Mouse (Mus musculus): ENCODE results near the gene Vcl. TPM values are rescaled to one million over a fixed set of nuclear protein-coding genes. Genes with fewer than 3 reads are reported as not detected.
A peak's percentile ranks its signal among the peaks of the same experiment; 100 is the strongest.

The Vcl gene
- total RNA-seq, 2 experiments from 2014 or later = 30.5 to 36.1 TPM

DNA sequence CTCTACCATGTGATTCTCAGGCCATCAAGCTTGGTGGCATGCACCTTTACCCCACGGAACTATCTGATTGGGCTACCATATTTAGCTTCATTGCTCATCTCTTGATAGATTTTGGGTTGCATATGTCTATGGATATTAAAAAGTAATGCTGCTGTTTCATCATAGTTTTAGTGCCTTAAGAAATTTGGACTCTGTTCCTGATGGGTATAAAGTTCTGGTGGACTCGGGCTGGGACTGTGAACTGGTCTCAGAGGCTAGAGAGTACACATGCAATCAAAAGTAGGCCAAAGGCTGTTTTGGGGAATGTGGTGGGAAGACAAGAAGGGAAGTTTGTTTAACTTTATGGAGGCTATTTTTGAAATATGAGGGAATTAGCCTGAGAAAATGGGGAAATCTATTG lies 16.1 kb downstream of the Vcl start:
- no peak for DNase-seq

DNA sequence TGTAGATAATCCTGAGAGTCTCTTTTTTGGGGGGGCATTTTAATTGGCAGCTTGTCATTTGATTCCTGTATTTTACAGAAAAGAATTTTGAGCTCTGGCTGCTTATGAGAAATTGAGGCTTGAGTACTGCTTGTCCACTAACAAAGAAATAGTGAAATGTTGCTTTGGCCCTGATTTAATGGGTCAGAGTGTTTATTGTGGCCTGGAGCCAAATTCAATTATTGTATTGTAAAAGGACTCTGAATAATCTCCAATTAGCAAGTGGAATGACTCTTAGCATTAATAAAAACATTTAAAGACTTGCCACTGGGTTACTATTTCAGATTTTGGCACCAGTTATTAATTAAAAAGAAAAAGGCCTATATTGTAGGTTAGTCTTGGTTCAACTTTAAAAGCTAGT lies 26.8 kb downstream of the Vcl start:
- no peak for DNase-seq

DNA sequence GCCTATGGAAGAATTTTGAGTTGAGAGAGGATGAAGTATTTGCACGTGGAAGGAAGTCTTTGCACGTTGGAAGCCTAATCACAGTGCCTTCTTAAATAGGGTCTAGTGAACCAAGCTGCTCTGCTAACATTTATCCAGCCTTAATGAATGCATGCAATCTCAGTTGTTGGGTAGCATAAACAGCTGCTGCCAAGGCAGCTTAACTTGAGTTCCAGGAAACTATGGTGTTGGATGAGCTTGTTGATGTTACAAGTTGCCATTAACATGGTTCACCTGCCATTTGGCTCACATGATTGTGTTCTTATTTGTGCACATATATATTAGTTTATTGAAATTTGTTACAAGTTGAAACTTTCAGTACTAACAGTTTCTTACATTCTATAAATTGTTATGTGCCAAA lies 29.8 kb downstream of the Vcl start:
- no peak for DNase-seq

DNA sequence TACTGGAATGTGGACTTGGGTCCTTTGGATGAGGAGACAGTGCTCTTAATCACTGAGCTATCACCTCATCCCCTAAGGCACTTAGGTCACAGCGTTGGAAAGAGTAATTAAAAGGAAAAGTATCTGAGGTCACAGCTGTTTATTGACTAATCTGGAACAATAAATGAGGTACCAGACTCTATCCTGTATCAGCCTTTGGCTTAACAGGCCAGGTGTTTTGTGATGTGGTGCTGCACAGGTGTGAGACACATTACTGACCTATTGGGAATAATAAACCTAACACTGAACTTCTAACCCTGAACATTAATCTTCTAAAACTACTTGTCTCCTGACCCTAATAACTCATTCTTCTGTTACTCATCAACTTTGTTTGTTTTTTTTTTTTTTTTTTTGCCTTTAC lies 33.3 kb downstream of the Vcl start:
- DNase-seq = no peak

DNA sequence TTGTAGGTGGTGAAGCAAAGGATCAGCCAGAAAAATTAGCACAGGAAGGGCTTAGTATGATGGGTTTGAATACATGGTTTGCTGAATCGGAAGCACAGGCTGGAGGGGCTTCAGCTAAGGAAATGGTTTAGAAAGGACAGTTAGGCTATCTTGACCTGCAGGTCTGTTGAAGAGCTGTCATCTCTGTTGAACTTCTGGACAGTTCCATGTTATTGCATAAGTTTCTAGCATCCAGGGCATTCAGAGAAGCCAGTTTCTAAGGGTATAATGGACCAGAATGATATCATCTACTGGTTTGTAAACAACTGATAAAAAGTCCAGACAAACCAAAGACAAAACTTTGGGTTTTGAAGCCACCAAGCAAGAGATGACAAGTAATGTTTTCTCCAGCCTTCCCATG lies 33.7 kb downstream of the Vcl start:
- DNase-seq = no peak

DNA sequence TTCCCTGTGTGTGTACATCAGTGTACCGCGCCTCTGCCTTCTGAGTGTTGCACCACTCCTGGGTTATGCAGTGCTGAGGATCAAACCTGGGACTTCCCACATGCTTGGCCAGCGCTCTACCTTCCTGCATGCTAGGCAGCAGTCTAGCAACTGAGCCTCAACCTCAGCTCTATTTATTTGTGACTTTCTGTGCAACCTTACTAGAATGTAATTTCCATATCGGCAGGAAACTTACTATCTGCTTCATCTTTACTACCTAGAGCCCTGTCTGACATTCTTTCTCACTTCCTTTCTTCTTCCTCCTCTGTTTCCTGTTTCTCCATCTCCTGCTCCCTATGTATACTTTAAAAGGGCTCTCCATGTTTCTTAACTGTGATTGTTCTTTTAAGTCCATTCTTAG lies 34.7 kb downstream of the Vcl start:
- DNase-seq = no peak

DNA sequence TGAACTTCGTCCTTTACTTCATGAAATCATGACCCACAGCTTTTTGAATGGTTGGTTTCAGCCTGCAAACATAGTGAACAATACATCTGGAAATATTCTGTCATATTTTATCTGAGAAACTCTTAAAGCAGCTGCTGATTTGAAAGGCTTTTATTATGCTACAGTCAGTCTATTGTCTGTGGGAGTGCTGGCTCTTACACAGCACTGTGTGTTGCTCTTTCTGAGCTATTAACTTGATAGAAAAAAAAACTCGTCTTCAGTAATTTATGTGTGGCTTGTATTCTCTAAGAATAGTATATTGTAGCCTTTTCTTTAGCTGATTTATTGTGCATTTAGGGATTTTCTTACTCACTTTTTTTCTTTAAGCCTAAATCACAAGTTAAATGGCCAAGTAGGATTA lies 35.1 kb downstream of the Vcl start:
- DNase-seq = no peak

DNA sequence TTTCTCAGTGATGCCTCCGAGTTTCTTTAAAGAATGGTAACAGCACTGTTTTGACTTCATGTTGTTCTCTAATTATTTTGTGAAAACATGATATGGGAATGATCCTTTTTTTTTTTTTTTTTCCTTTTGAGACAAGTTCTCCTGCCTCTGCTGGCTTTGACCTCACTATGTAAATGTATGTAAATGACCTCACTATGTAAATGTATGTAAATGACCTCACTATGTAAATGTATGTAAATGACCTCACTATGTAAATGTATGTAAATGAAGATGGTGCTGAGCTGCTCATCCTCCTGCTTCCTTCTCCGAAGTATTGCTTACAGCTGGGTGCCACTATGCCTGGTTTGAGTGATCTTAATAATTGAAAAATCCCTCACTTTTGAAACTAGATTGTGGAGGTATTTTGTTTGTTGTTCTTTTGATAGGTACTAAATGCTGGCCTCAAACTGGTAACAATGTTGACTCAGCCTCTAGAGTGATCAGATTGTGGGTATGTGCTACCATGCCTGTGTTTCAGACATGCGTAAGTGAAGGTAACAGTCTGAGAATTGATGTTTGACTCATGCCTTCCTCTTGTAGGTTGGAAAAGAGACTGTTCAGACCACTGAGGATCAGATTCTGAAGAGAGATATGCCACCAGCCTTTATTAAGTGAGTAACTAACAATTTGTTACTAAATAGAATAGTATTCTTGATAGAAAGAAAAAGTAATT lies 37.9 kb downstream of the Vcl start:
- DNase-seq = no peak

DNA sequence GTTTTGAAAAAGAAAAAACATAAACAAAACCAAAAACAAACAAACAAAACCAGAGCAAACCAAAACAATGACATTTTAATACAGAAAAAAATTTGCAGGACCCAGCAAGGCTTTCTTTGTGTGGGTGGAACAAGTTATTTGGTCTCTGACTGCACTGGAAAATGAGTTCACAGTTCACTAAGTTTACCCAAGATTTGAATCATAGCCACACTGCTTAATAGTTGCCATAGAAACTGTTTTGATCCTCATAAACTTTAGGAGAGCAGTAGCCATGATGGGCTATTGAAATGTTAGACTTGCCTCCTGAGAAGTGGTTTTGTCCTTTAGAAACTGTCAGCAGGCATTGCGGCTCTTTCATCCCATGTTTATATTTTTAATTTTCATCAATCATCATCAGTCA lies 39.9 kb downstream of the Vcl start:
- DNase-seq = no peak

DNA sequence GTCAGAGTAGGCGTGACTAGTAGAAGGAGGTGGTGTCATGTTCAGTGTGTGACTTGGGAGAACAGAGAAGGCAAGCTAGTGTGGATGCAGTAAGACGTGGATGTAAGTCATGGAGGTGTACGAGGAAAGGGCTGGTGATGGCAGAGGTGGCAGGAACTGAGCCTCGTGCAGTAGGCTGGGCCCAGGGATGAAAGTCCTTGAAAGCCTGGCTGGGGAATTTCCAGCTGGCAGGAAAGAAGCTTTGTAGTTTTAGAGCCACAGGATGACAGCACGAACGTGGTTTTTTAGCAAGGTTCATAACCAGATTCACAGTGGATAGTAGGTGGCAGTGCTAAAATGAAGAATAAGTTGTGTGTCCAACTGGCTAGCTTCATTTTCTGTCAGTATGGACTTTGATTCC lies 41.2 kb downstream of the Vcl start:
- DNase-seq = no peak

DNA sequence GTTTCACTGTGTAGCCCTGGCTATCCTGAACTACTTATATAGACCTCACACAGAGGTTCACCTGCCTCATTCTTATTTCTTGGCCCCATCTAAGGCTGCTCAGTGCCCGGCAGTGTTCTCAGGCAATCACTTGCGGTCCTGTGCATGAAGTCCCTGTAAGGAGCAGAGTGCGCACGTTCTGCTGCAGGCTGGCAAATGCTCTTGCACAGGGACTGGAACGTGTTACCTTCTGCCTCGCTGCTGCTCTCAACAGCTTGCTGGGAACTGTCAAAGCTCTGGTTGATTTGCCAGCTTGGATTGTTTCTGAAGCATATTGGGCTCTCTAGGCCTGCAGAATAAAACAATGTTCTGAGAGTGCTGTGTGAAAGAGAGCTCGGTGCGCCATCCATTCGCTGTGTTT lies 41.7 kb downstream of the Vcl start:
- DNase-seq = peak; percentile 65 to 66

DNA sequence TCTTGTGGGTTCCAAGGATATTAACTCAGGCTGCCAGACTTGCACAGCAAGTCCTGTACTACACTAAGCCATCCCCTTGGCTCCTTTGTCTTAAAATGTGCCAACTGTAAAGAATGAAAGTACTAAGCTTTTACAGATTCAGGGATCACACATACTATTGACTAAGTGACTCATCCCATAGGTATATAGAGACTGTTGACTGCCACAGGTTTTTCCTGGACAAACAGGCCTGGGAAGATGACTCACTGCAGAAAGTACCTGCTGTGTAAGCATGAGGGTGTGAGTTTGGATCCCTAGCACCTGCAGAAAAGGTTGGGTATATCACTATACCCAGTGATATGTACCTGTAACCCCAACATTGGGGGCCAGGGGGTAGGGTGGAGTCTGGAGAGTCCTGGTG lies 44.6 kb downstream of the Vcl start:
- no peak for DNase-seq

DNA sequence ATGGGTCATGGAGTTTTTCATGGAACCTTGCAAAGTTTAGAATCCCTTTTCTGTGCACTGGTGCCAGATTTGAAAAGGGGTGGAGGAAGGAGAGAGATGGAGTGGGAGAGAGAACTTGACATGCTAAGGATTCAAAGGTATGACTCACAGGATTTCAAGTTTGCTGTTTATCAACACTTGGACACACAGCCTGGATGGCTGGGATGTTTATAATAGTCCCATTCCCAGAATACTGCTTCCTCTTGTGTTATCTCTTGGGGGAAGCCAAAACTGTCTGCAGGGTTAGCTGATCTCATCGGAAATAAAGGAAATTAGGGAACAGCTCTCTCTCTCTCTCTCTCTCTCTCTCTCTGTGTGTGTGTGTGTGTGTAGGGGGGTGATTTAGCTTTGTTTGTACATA lies 47.5 kb downstream of the Vcl start:
- DNase-seq = no peak

DNA sequence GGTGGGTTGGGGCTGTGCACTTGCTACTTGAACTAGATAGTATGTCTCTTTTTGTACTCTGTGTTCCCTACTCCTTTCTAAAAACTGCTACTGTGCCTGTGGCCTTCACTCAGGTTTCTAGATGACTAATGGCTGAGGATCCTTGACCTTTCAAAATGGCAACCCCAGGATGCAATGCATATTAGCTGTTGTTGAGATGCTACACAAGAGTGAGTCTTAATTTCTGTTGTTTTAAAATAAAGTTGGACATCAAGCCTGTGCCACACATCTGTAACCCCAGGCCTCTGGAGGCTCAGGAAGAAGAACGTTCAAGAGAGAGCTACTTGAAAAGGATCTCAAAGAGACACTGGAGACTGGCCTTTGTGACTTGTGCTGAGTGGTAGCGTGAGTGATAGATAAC lies 48.5 kb downstream of the Vcl start:
- no peak for DNase-seq

DNA sequence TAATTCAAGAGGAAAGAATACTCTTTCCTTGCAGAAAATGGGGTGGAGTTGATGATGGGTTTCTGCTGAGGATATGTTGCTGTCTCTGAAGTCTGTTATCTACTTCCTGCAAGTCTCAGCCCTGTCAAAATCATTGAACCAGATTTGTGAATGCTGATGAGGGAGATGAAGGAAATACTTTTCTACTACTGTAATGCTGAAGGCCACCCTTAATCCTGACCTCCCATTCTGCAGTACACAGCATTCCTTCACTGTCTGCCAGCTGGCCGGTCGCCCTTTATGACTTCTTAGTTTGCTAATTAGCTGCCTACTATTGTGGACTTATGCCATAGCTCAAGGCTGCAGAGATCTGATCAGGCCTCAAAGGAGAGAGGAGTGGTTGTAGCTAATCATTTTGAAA lies 54.6 kb downstream of the Vcl start:
- DNase-seq = peak; percentile 37 to 45

DNA sequence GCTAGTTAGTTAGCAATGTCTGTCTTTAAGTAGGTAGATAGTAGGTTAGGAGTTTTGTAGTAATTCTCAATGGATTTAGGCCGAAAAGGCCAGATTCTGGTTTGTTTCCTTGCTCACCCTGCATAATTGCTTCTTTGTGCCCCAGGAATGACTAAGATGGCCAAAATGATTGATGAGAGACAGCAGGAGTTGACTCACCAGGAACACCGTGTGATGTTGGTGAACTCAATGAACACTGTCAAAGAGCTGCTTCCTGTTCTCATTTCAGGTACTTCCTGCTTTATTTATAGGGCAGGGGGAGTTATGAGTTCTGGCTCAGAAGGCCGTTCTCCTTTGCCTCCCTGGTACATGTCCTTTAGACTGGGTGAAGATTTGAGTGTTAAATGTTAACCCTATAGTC lies 56.3 kb downstream of the Vcl start:
- DNase-seq = no peak

DNA sequence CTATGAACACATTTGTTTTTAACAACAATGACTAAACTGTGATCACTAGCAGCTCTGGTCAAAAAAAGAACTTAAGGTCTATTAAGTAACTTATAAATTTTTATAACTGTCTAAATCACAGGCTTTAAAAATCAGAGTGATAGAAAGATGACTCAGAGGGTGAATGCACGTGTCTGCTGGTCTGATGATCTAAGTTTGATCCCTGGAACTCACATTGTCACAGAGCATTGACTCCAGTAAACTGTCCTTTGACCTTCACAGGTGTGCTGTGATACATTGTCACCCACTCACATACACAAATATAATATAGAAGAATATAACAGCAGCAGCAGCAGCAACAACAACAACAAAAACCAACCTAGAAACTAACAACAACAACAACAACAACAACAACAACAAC lies 62.3 kb downstream of the Vcl start:
- no peak for DNase-seq

DNA sequence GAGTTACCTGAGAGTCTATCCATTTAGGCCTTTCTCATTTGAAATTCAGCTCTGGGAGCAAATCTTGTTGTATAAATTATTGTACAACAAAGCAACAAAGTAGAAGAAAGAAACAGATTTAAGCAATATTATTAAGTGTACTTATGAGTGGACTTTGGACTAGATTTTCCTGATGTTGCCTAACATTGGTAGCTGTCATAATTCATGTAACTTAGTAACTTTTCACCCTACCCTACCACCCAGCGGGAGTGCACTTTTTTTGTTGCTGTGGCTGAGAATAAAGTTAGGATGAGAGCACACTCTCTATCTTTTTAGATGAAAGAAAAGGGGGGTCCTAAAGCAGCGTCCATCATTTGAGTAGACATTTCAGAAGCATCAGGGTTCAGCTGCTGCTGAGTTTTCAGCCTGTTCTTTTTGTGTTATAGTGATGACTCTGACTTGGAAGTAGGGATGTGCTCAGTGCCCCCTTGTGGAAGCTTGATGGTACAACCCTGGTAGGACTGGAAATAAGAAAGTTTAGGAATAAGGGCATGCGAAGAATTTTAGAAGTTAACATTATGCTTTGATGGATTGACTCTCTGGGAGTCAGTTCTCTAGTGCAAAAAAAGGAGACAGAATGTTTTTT lies 64.0 kb downstream of the Vcl start:
- DNase-seq = peak in 1 of 2 experiments; percentile 37

DNA sequence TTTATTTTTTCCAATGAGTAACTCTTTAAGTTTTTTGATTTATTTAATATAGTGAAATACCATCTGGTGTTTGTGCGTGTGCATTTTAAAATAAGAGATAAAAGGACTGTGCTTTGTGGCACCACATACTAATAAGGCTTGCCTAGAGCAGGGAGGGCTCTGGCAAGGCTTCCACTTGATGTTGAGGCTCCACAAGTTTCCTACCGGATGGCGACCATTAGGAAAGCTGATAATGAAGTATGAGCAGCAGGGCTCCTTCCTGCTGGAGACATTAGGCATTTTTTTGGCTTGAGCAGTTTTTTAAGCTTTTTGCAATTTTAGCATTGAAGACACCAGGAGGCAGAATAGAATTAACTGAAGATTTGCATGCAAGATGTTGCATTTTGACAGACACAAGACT lies 65.3 kb downstream of the Vcl start:
- no peak for DNase-seq

DNA sequence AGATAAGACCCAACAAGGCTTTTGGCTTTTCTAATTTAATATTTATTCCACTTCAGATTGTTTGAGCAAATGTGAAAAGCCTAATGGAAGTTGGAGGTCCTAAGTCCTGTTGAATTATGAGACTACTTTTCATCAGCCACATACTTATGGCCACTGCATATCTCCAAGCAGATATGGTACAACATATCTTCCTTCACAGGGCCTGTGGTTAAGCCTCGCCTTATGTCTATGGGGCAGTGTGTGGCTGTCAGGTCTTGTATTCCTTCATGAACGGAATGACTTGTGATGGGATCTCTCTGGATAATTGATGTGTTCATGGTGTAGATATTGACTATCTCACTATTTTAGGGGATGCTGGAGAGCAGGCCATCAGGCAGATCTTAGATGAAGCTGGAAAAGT lies 66.3 kb downstream of the Vcl start:
- no peak for DNase-seq

DNA sequence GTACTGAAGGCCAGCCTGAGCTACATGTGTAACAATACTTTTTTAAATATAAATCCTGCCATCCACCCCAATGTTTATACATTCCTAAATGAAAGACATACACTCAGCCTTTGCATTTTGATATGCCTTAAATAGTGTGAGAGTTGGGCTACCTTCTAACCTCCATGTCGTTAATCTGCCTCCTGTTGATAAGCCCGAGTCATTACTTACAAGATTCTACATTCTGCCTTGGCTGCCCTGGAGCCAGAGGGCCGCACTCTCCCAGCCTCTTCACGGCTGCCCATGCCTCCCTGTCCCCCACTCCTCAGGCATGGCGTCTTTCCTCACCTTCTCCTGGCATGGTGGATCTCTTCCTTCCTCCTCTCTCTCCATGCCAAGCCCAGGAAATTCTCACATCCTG lies 67.2 kb downstream of the Vcl start:
- DNase-seq = no peak

DNA sequence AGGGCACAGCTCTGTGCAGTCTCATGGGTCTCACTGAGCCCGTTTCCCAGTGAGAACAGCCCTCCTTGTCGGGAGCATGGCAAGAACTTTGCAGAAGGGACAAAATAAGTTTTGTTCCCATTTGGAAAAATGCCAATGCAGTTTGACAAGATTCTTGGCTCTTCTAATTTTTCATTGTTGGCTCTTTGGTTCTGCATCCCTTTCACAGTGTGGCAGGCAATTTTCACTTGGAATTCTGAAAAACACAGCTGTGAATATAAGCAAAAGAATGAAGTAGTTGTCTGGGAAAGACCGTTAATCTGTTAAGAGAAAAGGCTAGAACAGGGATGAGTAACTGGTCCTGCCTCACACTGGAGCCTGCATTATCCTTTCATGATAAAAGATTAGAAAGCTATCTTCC lies 68.3 kb downstream of the Vcl start:
- no peak for DNase-seq

DNA sequence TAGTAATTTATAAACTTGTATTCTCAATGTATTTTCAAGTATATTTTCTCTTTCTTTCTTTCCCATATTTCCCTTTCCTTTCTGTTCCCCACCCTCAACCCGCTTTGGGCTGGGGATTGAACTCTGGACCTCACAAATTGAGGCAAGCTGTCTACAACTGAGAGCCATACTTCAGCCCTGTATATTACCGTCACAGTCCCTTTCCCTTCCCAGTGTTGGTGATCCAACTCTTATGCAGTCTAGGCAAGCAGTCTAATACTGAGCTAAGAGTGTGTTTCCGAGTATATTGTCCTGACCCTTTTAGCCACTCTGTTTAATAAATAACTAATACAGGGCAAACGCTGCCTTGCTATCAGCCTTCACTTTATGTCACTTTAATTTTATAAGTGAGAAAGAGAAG lies 70.4 kb downstream of the Vcl start:
- no peak for DNase-seq

DNA sequence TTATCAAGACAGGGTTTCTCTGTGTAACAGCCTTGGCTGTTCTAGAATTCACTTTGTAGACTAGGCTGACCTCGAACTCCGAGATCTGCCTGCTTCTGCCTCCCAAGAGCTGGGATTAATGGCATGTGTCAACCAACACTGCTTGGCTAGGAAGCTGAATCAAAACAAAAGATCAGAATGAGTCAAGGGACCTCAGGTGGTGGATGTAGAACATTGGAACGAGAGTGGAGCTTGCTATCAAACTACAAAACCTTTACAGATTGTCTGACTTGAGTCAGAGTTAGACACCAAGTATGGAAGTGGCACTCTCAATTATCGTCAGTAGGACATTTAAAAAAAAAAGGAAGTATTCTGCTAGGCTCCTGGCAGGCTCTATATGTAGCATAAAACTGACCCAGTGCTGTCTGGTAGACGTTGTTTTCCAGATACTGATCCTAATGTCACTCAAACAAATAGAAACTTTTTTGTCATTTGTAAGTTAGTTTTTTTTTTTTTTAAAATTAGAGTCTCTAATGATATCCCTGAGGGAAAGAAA lies 84.7 kb downstream of the Vcl start:
- no peak for DNase-seq

DNA sequence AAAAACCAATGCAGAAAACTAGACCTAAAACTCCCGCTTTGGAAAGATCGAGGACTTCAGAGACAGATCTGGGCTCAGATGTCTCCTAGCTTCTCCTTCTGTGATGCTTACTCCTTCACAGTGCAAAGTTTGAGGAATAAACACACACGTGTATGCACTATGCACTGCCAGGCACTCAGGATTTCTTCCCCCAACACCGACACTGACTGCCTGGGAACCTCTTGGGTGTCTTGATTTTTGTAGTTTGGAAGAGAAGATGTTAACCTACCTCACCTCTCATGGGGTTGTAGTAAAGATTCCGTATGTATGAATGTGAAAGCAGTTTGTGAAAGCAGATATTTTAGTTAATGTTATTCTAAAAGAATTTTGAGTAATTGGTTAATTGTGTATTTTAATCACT lies 88.7 kb downstream of the Vcl start:
- no peak for DNase-seq
